Mouse (Mus musculus): ENCODE measurements at regions not wholly inside any gene's neighbourhood (a gene's known extent, or its start where the extent isn't known, plus 50 kb on each side); places are given as distances from the start of the nearest gene placed in this dataset.

GRCm38 (mm10) chr12:26903073-26903893 lies 434.3 kb downstream of the Cmpk2 start:
- ATAC-seq (ENCODE audit: extremely low read depth, insufficient number of reproducible peaks, low FRiP score, poor library complexity, severe bottlenecking) (no peak), DNase-seq (ENCODE audit: low spot score) (no peak)
- Histone ChIP-seq H3K4me1 (ENCODE audit: insufficient read depth, low read depth, low read length) (no peaks in the 10 kb centered on the region), H3K4me3 (ENCODE audit: low read depth, low read length) (no peak overlapping the region), H3K27me3 (ENCODE audit: insufficient read depth, low read length) (no peaks in the 10 kb centered on the region), H3K9me3 (replicated peaks) (peaks cover 32% of the 10 kb centered on the region), H3K36me3 (replicated peaks) (no peaks in the 10 kb centered on the region)
- TF ChIP-seq TAL1 (conservative IDR thresholded peaks at IDR 0.05; ENCODE audit: low read depth, low read length): no peak
- no peak for TF ChIP-seq GATA2 (IDR thresholded peaks at IDR 0.05; ENCODE audit: borderline replicate concordance, low read depth, low read length)
- no peak for TF ChIP-seq CTCF (IDR thresholded peaks at IDR 0.05; ENCODE audit: low read depth, low read length)
- TF ChIP-seq POLR2AphosphoS5 (IDR thresholded peaks at IDR 0.05; ENCODE audit: insufficient replicate concordance, low read depth, low read length): no peak
- TF ChIP-seq GATA1 (IDR thresholded peaks at IDR 0.05; ENCODE audit: borderline replicate concordance, low read length): no peak

GRCm38 (mm10) chr12:26891190-26891589 lies 422.2 kb downstream of the Cmpk2 start:
- DNase-seq (ENCODE audit: low spot score) (no peak), ATAC-seq (ENCODE audit: extremely low read depth, insufficient number of reproducible peaks, low FRiP score, poor library complexity, severe bottlenecking) (no peak)
- TF ChIP-seq GATA1 (IDR thresholded peaks at IDR 0.05; ENCODE audit: borderline replicate concordance, low read length): no peak
- TF ChIP-seq GATA2 (IDR thresholded peaks at IDR 0.05; ENCODE audit: borderline replicate concordance, low read depth, low read length): no peak
- TF ChIP-seq CTCF (IDR thresholded peaks at IDR 0.05; ENCODE audit: low read depth, low read length): no peak
- no peak for TF ChIP-seq TAL1 (conservative IDR thresholded peaks at IDR 0.05; ENCODE audit: low read depth, low read length)
- TF ChIP-seq POLR2AphosphoS5 (IDR thresholded peaks at IDR 0.05; ENCODE audit: insufficient replicate concordance, low read depth, low read length): no peak
- Histone ChIP-seq H3K4me3 (ENCODE audit: low read depth, low read length) (no peak overlapping the region), H3K36me3 (replicated peaks) (no peaks in the 10 kb centered on the region), H3K27me3 (ENCODE audit: insufficient read depth, low read length) (no peaks in the 10 kb centered on the region), H3K4me1 (ENCODE audit: insufficient read depth, low read depth, low read length) (no peaks in the 10 kb centered on the region), H3K9me3 (replicated peaks) (peaks cover 38% of the 10 kb centered on the region)

GRCm38 (mm10) chr12:26886635-26887014 lies 417.6 kb downstream of the Cmpk2 start:
- no peak for TF ChIP-seq GATA1 (IDR thresholded peaks at IDR 0.05; ENCODE audit: borderline replicate concordance, low read length)
- TF ChIP-seq POLR2AphosphoS5 (IDR thresholded peaks at IDR 0.05; ENCODE audit: insufficient replicate concordance, low read depth, low read length): no peak
- Histone ChIP-seq H3K36me3 (replicated peaks) (no peaks in the 10 kb centered on the region), H3K9me3 (replicated peaks) (peaks cover 51% of the 10 kb centered on the region)

GRCm38 (mm10) chr12:26885831-26886634 lies 417.0 kb downstream of the Cmpk2 start:
- Histone ChIP-seq H3K36me3 (replicated peaks) (no peaks in the 10 kb centered on the region), H3K4me1 (ENCODE audit: insufficient read depth, low read depth, low read length) (no peaks in the 10 kb centered on the region), H3K27me3 (ENCODE audit: insufficient read depth, low read length) (no peaks in the 10 kb centered on the region), H3K9me3 (replicated peaks) (peaks cover 50% of the 10 kb centered on the region), H3K4me3 (ENCODE audit: low read depth, low read length) (no peak overlapping the region)
- ATAC-seq (ENCODE audit: extremely low read depth, insufficient number of reproducible peaks, low FRiP score, poor library complexity, severe bottlenecking): no peak
- DNase-seq (ENCODE audit: low spot score): no peak
- no peak for TF ChIP-seq TAL1 (conservative IDR thresholded peaks at IDR 0.05; ENCODE audit: low read depth, low read length)
- TF ChIP-seq CTCF (IDR thresholded peaks at IDR 0.05; ENCODE audit: low read depth, low read length): no peak
- TF ChIP-seq GATA2 (IDR thresholded peaks at IDR 0.05; ENCODE audit: borderline replicate concordance, low read depth, low read length): no peak

More at GRCm38 (mm10) chr12:26886635-26887014, 417.6 kb downstream of the Cmpk2 start:
- Histone ChIP-seq H3K4me1 (ENCODE audit: insufficient read depth, low read depth, low read length) (no peaks in the 10 kb centered on the region), H3K4me3 (ENCODE audit: low read depth, low read length) (no peak overlapping the region), H3K27me3 (ENCODE audit: insufficient read depth, low read length) (no peaks in the 10 kb centered on the region)
- ATAC-seq (ENCODE audit: extremely low read depth, insufficient number of reproducible peaks, low FRiP score, poor library complexity, severe bottlenecking) (no peak), DNase-seq (ENCODE audit: low spot score) (no peak)

GRCm38 (mm10) chr12:26885083-26885482 lies 416.1 kb downstream of the Cmpk2 start:
- TF ChIP-seq CTCF (IDR thresholded peaks at IDR 0.05; ENCODE audit: low read depth, low read length): no peak
- no peak for TF ChIP-seq GATA2 (IDR thresholded peaks at IDR 0.05; ENCODE audit: borderline replicate concordance, low read depth, low read length)
- no peak for TF ChIP-seq POLR2AphosphoS5 (IDR thresholded peaks at IDR 0.05; ENCODE audit: insufficient replicate concordance, low read depth, low read length)
- no peak for TF ChIP-seq GATA1 (IDR thresholded peaks at IDR 0.05; ENCODE audit: borderline replicate concordance, low read length)
- TF ChIP-seq TAL1 (conservative IDR thresholded peaks at IDR 0.05; ENCODE audit: low read depth, low read length): no peak
- ATAC-seq (ENCODE audit: extremely low read depth, insufficient number of reproducible peaks, low FRiP score, poor library complexity, severe bottlenecking) (no peak), DNase-seq (ENCODE audit: low spot score) (no peak)
- no peaks in the 10 kb centered on the region for H3K27me3 ChIP-seq (ENCODE audit: insufficient read depth, low read length)
- H3K4me1 ChIP-seq (ENCODE audit: insufficient read depth, low read depth, low read length): no peaks in the 10 kb centered on the region
- H3K9me3 ChIP-seq (replicated peaks): peaks cover 54% of the 10 kb centered on the region
- no peak overlapping the region for H3K4me3 ChIP-seq (ENCODE audit: low read depth, low read length)
- no peaks in the 10 kb centered on the region for H3K36me3 ChIP-seq (replicated peaks)

GRCm38 (mm10) chr12:26884156-26884555 lies 415.2 kb downstream of the Cmpk2 start:
- no peaks in the 10 kb centered on the region for H3K27me3 ChIP-seq (ENCODE audit: insufficient read depth, low read length)
- TF ChIP-seq CTCF (IDR thresholded peaks at IDR 0.05; ENCODE audit: low read depth, low read length) (no peak), POLR2AphosphoS5 (IDR thresholded peaks at IDR 0.05; ENCODE audit: insufficient replicate concordance, low read depth, low read length) (no peak), GATA1 (IDR thresholded peaks at IDR 0.05; ENCODE audit: borderline replicate concordance, low read length) (no peak), GATA2 (IDR thresholded peaks at IDR 0.05; ENCODE audit: borderline replicate concordance, low read depth, low read length) (no peak), TAL1 (conservative IDR thresholded peaks at IDR 0.05; ENCODE audit: low read depth, low read length) (no peak)
- H3K4me3 ChIP-seq (ENCODE audit: low read depth, low read length): no peak overlapping the region
- no peaks in the 10 kb centered on the region for H3K36me3 ChIP-seq (replicated peaks)
- peaks cover 50% of the 10 kb centered on the region for H3K9me3 ChIP-seq (replicated peaks)
- ATAC-seq (ENCODE audit: extremely low read depth, insufficient number of reproducible peaks, low FRiP score, poor library complexity, severe bottlenecking) (no peak), DNase-seq (ENCODE audit: low spot score) (no peak)
- no peaks in the 10 kb centered on the region for H3K4me1 ChIP-seq (ENCODE audit: insufficient read depth, low read depth, low read length)
